Mouse (Mus musculus) small intestine, adult 10 weeks (tissue): ENCODE data around the gene Gm6020. TPM values are rescaled to one million over a fixed set of nuclear protein-coding genes. Genes with fewer than 3 reads are reported as not detected.

Experiments
- polyA plus RNA-seq: library from polyadenylated mRNA; stranded (reverse); fragments of 350-450 nt; fragmentation: Illumina TruSeq; extraction: RNeasy Lipid Tissue Mini Kit (QIAGEN cat#74804); gene quantifications from one replicate; pipeline ENCODE4 v1.2.3, GENCODE M21; 2014; ENCODE audit warnings: low replicate concordance

The Gm6020 gene
- not detected for polyA plus RNA-seq

GRCm38 (mm10) chr19:61183590-61183989 is at the start of gene Gm6020:
Gene Gm6020, plus strand, starts transcription at chr19:61183890.

GRCm38 (mm10) chr19:61140342-61141206 is 43.1 kb upstream of the Gm6020 start, which contains the start of gene Zfp950:
Gene Zfp950, minus strand, starts transcription at chr19:61140840.

GRCm38 (mm10) chr19:61175756-61176324 is 7.8 kb upstream of the Gm6020 start, which contains the start of gene Gm7102:
Gene Gm7102, minus strand, starts transcription at chr19:61176309.

GRCm38 (mm10) chr19:61227941-61228701 is 44.4 kb downstream of the Gm6020 start, which contains the start of gene Csf2ra:
Gene Csf2ra, minus strand, starts transcription at chr19:61228429.

Other genes with a start within 250 kb of the Gm6020 start
- 228 TPM for gene Zfp950, start 43.0 kb upstream of the Gm6020 start, polyA plus RNA-seq
- not detected for gene Gm7102, start 7.6 kb upstream of the Gm6020 start, polyA plus RNA-seq
- gene Csf2ra, start 44.5 kb downstream of the Gm6020 start, polyA plus RNA-seq = 3.0 TPM
- not detected for gene Gm21060, start 113.2 kb downstream of the Gm6020 start, polyA plus RNA-seq